Mouse (Mus musculus) cerebellum, postnatal 14 days (tissue): ENCODE results near the gene Kcne2.

Experiments used
- DNase-seq, 2 experiments: peaks; one replicate each; pipeline ENCODE4 v3.0.0; 2021; ENCODE audit warnings: mixed read lengths in 2 of 2

Kcne2 gene

DNA sequence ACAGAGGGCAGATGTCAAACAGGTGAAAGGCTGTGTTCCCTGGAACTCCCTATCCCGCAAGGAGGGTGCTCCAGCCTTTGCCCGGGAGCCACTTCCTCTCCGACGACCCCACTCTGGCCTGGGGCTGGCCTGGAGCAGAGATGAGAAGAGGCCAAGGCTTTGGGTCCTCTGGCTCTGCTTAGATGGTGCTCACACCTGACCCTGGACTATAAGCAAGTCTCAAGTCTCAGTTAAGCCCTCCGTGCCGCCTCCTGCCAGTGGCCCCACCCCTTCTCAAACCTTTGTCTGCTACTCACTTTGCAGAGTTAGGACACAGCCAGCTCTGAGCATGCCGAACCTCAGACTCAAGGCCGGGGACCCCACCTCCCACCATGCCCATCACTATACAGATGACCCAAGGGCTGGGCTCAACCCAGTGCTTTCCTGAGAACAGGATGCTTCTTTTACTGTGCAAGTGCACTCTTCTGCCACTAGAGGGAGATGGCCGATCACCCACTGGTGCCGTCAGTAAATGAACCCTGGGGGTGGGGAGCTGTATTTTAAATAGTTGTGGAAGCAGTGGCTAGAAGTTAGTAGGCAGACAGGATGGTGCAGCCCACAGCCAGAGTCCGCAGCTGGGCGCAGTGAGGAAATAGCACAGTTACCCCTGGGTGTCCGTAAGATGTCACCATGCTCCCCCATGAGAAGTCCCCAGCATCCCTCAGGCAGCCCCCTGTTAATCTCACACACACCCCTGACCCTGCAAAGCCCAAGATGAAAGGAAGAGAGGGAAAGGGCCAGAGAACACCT is 22.0 kb downstream of the Kcne2 start:
- peak; percentile 64 to 65 for DNase-seq

DNA sequence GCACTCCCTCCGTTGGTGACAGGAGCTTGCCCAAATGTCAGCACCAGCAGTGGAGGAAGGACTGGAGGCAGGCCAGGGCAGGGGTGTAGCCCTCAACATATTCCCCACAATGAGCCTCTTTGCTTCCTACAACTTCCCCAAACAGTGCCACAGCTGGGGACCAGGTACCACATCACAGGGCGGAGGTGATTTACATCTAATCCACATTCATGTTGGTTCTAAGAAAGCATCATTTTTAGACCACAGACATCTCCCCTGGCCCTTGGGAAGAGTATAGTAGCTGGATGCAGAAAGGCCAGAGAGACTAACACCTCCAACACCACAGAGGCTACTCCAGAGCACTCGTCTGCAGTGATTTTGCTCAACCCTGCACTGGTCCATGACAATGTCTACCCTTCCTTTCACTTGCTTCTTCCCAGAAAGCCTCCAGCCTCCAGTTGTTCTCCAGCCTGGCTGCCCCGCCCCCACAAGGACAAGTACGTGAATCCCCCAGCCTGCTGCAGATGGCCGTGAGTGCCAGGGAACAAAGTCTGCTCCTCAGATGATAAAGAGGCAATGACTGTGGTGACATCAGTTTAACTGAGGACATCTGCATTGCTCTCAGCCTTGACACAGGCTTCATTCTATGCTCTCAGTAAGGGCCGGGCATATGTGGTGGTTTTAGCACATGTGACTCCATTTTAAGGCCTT is 24.0 kb downstream of the Kcne2 start:
- no peak for DNase-seq

DNA sequence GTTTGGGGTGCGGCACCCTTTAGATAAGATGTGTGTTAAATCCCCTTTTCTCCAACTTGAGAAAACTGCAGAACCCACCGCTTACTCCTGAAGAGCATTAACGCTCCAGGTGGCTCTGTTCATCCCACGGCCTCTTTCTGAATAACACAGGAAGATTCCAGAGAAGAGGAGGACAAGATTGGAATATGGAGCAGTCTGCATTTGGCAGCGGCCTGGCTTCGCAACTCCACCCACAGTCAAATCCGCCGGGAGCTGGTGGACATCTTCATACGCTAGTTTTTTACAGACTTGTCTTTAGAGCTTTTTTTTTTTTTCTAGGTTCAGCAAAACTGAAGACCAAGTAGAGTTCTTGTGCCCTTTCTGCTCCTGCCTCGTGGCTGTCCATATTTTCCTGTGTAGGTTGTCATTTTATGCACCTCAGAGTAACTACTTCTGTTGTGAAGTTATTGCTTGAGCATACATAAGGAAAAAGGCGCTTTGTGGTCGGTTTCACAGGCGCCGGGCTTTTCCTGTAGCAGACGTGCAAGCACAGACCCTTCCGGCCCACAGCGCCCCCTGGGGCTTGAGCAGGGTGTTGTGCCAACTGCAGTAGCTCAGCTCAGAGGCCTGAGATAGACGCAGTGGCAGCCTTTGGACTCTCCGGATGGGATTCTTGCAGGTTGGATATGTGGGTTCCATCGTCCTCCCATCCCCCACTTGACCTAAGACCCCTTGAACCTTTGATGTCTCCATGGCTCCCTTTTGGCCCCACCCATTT is 27.3 kb downstream of the Kcne2 start:
- DNase-seq = peak; percentile 45 to 74

DNA sequence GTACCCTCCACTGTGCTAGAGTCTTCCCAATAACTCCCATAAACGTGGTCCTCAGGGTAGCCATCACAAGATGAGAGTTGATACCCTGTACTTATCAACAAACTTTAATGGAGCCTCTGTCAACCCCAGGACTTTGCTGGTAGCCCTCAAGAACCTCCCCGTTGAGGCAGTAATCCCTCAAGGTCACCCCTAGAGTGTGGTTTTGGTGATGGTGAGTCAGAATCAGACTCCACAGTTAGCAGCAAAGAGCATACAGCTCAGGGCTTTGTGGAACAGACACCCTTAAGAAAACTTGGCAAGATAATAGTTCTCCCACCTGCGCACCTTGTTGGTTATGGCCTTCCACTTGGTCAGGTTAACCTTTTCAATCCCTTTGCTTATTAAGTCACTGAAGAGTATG is 28.2 kb downstream of the Kcne2 start:
- no peak for DNase-seq

DNA sequence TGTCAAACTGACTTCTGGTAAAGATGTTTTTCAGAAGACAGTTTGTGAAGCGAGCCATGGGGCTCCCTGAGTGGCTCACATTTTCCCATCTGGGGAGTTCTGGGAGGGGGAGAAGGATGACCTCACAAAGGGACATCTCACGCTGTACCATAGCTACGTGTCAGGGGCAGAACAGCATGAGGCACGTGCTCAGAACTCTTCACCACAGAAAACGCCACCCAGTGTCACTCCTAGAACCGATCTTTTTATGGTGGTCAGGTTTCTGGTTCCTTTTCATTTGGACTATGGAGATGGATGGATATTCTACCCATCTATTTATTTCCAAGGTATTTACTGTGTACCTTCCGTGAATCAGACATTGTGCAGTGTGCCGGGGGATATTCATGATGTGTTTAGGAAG is 29.2 kb downstream of the Kcne2 start, which contains the start of gene Fam243:
Gene Fam243, minus strand, starts transcription at position 101 of the 400 bp plus-strand sequence.
- no peak for DNase-seq

DNA sequence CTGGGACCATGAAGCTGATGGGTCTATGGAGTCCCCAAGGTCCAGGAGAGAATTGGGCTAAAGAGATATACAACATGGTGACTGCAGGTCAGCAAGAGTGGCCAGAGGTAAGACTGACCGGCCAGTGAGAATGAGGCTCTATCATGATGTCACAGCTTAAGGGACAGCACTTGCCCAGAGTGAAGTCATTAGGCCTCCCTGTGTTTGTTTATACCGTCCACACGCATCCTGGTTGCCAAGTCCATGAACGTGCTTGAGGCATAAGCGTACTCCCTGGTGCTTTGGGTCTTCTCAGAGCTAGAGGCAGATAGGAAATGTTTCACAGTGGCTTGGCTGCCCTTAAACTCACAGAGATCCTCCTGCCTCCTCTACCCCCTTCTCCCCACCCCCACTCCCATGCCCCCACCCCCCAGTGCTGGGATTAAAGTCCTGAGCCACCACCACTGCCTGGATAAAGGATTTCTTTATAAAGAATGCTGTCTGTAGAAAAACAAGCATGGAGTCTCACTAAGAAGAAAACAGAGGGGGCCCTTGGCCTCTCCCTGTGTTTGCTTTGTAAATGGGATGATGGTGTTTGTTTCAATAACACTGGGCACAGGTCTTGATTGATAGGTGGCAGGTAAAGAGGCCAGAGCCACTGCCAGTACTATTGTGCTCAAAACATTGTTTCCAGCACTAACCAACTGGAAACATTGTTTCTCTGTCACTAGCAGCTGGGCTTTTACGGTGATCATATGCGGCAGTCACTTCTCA is 32.3 kb downstream of the Kcne2 start:
- DNase-seq = no peak

DNA sequence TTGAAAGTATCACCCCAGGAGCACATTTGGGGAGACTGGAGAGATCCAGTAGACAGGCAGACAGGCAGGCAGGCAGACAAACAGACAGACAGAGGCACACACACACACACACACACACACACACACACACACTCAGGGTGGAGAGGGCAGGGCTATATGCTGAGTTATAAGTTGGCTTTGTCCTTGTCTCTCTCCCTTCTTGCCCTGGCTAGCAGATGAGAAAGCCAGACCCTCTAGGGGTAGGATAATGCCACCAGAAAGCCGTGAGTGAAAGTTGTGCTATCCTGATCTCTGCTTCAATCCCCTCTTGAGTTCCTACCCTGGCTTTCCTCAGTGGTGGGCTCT is 32.8 kb downstream of the Kcne2 start:
- no peak for DNase-seq

DNA sequence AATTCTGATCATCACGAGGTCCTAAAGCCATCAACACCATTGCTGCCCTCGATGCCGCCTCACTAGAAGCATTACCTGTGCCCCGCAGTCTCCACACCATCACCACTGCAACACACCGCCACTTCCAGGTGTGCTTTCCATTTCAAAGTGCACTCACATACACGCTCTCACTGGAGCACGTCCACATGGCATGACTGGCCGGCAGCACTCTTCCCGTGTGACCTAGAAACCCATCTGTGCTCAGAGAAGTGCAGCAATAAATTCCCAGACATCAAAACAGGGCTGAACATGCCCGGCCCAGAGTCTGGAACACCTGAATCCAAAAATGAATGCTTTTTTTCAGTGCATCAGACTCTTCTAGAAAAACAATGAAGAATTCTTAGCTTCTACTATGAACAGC is 35.7 kb downstream of the Kcne2 start:
- peak; percentile 69 to 71 for DNase-seq

DNA sequence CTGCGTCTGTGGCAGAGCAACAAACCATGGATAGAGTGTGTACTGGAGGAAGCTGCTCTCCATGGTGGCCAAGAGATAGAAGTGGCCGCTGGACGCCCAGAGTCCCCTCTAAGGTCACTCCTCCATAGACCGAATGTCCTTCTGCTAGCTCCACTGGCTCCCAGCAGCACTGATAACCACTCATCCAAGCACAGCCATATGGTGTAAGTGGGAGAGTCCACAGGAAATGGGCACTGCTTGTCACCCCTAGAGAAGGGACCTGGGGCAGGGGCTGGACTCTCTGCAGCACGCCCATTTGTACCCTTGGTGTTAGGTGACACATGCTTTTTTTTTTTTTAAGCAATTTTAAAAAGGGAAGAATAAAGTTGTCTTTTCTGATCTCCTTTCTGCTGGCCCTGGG is 38.8 kb downstream of the Kcne2 start:
- peak; percentile 59 to 69 for DNase-seq

DNA sequence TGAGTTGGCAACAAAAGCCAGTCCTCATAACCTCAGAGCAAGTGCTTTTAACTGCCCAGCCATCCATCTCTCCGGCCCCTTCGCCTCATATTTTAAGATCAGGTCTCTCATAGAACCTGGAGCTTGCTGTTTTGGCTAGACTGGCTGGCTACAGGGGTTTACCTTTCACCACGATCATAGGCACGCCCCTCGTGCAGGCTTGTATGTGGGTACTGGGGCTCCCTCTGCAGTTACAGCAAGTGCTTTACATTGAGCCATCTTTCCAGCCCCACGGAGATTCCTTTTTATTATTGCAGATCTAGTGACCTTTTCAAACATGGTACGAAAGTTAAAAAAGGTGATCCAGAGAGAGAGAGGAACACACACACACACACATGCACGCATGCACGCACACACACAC is 42.4 kb downstream of the Kcne2 start:
- DNase-seq = no peak

DNA sequence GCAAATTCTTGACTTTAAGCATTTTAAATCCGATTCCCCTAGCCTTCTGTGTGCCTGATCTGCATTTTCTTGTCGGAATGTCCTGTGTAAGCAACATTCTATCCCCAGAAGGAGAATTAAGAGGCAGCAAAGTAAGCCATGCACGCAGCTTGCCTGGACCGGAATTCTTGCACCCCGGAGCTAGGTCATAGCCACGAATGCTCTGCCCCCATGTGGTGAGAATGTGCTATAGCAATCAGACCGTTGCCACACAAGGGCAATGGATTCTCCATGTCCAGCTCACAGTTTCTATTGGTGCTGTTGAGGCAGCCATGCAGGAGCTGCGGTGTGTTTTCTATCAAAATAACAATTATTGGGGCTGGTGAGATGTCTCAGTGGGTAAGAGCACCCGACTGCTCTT is 44.1 kb downstream of the Kcne2 start:
- peak; percentile 90 to 91 for DNase-seq

DNA sequence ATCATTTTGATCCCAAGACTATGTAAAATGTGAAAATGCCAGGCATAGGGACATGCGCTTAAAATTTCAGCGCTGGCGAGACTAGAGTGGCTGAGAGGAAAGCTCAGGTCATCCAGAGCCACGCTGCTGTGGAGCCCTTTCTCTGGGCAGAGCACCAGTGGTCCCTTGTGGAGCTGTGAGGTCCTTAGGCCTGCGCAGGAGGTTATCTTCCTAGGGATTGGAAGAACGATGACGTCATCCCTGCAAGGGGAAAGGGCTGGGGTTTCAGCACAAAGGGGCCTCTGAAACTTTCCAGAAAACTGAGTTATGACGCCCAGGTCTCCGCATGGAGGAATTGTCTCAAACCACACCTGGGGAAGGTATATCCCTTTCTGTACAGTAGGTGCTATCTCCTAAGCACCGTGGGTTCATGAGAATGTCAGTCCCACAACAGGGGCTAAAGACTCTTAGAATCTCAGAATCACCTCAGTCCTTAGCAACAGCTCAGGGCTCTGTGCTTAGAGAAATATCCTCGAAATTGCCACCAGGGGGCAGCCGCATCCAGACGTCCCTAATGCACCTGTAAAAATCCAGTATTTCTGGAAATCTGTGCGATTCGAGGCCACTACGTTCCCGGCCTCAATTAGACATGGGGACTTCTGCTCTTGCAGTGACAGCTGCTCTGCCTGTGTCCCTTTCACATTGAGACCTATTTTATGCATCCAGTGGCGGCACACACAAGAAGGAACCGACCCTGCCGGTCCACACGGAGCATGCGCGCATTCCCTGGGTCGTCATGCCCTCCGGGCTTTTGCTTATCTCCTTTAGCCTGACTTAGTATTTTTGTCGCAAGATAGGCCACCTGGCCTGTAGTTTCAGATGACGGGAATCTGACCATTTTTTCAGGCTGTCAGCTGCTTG is 48.7 kb downstream of the Kcne2 start:
- DNase-seq = peak; percentile 88 to 91

DNA sequence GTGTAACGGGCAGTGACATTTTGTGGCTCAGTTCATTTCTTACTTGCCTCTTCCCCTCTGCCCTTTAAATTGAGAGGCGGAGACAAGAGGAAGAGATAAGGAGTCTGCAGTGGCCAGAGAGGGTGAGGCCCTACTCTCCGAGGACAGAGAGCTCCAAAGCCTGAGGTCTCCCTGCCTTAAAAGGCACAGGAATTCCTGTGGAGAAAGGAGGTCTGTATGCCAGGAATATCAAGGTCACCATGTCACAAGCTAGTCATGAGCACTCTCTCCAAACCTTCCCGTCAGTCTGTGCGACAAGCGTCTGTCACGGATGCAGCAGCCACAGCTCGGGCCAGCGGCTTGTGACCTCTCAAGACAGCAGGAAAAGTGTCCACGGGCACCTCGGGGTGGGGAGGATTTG is 53.0 kb downstream of the Kcne2 start:
- DNase-seq = no peak

DNA sequence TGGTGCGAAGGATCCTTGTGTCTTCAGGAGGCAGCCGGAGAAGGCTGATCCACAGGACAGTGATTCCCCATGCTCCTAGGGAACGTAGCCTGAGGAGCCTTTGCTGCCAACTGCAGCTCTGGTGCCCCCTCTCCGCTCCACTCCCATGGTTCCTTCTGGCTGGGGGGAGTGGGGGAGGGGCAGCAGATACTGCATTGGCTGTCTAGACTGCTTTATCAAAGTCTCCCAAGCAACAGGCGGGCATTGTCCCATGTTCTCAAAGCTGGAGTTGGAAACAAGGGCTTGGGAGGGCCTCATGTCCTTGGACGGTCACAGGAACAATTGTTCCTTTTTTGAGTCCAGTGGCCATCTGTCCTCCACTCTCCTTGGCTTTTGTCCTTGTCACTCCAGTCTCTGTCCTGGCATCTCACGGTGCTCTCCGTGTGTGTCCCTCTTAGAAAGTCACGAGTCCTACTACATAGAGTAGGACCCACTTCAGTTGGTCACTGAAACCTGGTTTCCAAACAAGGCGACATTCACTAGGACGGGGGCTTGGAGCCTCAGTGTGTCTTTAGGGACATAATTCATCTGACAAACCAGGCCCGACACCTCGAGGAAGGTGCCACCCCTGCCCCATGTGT is 54.2 kb downstream of the Kcne2 start:
- peak in 1 of 2 experiments; percentile 69 for DNase-seq
